Mouse (Mus musculus) liver, embryonic 14.5 days (tissue): ENCODE measurements around the gene Epsti1.

Experiments used
- CTCF ChIP-seq: IDR thresholded peaks from 2 replicates; pipeline ENCODE4 v1.5.1; 2016; ENCODE audit warnings: antibody characterized with exemption, low read depth, control low read depth
- EP300 ChIP-seq: IDR thresholded peaks from 2 replicates; pipeline ENCODE4 v1.6.1; 2016; ENCODE audit warnings: antibody characterized with exemption, low read depth

- TF ChIP-seq EP300 (no peak), CTCF (no peak)
These were observed 32.6 kb upstream of the Epsti1 start for GRCm38 (mm10) chr14:77871380-77871975.
